Mouse (Mus musculus) forebrain, postnatal 0 days (tissue): Measurements from ENCODE around the gene Boc. TPM values are rescaled to one million over a fixed set of nuclear protein-coding genes. Genes with fewer than 3 reads are reported as not detected.

Source experiments
- ATAC-seq: fragments of 200-750 bp; cut with Nextera tagmentation; 2 replicates; pipeline ENCODE4 v1.8.0; 2017; ENCODE audit warnings: mild to moderate bottlenecking, moderate library complexity
- DNase-seq: peaks from one replicate; pipeline ENCODE4 v3.0.0-alpha.2; 2015
- H3K27ac ChIP-seq: fragments of 300-500 bp; sonication (generic); 2 replicates; pipeline ENCODE4 v1.5.1; 2014; ENCODE audit warnings: low read depth, mild to moderate bottlenecking, antibody characterized with exemption, low read length, moderate library complexity, mixed read lengths
- H3K27me3 ChIP-seq: fragments of 300-500 bp; sonication (generic); 2 replicates; pipeline ENCODE4 v1.6.1; 2014; ENCODE audit warnings: mild to moderate bottlenecking, low read length, mixed read lengths; ENCODE audit not compliant: insufficient read depth
- H3K36me3 ChIP-seq: fragments of 300-500 bp; sonication (generic); 2 replicates; pipeline ENCODE4 v1.6.1; 2014; ENCODE audit warnings: mild to moderate bottlenecking, moderate library complexity; ENCODE audit not compliant: insufficient read depth
- H3K4me1 ChIP-seq: fragments of 300-500 bp; sonication (generic); 2 replicates; pipeline ENCODE4 v1.6.1; 2014; ENCODE audit warnings: antibody characterized with exemption; ENCODE audit not compliant: insufficient read depth
- H3K4me2 ChIP-seq: fragments of 300-500 bp; sonication (generic); 2 replicates; pipeline ENCODE4 v1.6.1; 2014; ENCODE audit warnings: low read depth, mild to moderate bottlenecking, moderate library complexity
- H3K4me3 ChIP-seq: fragments of 300-500 bp; sonication (generic); 2 replicates; pipeline ENCODE4 v1.5.1; 2014; ENCODE audit warnings: low read depth, low read length, mixed read lengths
- H3K9ac ChIP-seq: fragments of 300-500 bp; sonication (generic); 2 replicates; pipeline ENCODE4 v1.6.1; 2014; ENCODE audit warnings: mild to moderate bottlenecking
- H3K9me3 ChIP-seq: fragments of 300-500 bp; sonication (generic); 2 replicates; pipeline ENCODE4 v1.6.1; 2016; ENCODE audit warnings: low read length
- CTCF ChIP-seq: sonication (generic); IDR thresholded peaks from 2 replicates; pipeline ENCODE4 v1.5.1; 2016; ENCODE audit warnings: antibody characterized with exemption, control low read depth, low read depth
- WGBS: fragments of 180-500 bp; shearing (Covaris S2); extraction: QIAGEN DNeasy Blood & Tissue Kit; methylation state at CpG from one replicate; pipeline ENCODE4 v1.1.7; 2014; 5-methylcytosine and 5-hydroxymethylcytosine counted together
- polyA plus RNA-seq: library from polyadenylated mRNA; unstranded; fragments of >200 nt; fragmentation: Nextera tagmentation; extraction: Ambion mirVana; gene quantifications from 2 replicates; pipeline ENCODE4 v1.2.1, GENCODE M21; 2015
- total RNA-seq: library from RNA; depleted of rRNA; stranded (reverse); fragments of >200 nt; gene quantifications from 2 replicates; pipeline ENCODE4 v1.2.3, GENCODE M21; 2014

Gene Boc
- total and polyA plus RNA-seq, 2 experiments from 2014 or later = 3.5 to 12.3 TPM

DNA sequence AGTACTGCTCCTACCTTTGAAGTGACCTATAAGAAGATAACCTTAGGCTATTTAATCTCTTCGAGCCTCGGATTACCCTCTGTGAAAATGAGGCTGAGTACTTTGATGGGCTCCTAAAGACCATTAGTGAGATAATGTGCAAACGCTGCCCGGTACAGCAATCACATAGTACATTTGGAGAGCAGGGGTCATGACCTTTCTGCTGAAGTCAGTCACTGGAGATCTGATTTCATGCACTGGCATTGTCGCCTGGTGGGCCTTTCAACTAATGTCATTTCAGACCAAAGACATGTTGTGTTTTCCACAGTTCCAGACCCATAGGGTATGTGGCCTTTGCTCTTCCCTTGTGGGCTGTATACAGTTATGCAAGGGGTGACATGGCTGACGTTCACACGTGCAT, 24.6 kb downstream of the Boc start:
- no peak for TF ChIP-seq CTCF
- DNase-seq (no peak), ATAC-seq (no peak)
- Histone ChIP-seq H3K4me1 (peaks cover 31% of the 10 kb centered on the region), H3K4me3 (no peak overlapping the region), H3K9me3 (no peaks in the 10 kb centered on the region), H3K4me2 (no peak overlapping the region), H3K9ac (no peak overlapping the region), H3K27me3 (no peaks in the 10 kb centered on the region), H3K27ac (no peak overlapping the region), H3K36me3 (no peaks in the 10 kb centered on the region)
- WGBS = 61% methylated on average over 7 of the region's 7 CpGs

DNA sequence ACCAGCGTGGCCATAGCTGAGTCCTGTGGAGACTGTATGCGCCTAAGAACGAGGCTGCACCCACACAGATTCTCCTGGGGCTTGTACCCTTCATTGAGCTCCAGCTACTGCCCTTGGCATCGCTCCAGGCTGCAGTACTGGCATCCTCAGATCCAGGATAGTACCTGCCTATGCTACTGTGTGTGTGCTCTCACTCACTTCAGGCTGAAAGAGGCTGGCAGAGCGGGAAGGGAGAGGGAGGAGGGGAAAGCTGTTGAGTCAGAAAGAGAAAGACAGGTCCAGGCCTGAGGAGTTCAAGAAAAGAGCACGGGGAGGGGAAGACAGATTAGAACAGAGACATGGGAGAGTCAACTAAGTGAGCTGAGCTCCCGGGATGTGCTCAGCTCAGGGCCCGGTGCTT, 25.2 kb downstream of the Boc start:
- H3K9ac ChIP-seq = no peak overlapping the region
- H3K4me2 ChIP-seq = no peak overlapping the region
- H3K36me3 ChIP-seq = no peaks in the 10 kb centered on the region
- no peaks in the 10 kb centered on the region for H3K27me3 ChIP-seq
- no peaks in the 10 kb centered on the region for H3K9me3 ChIP-seq
- H3K4me1 ChIP-seq = peaks cover 26% of the 10 kb centered on the region
- H3K4me3 ChIP-seq = no peak overlapping the region
- WGBS = 41% methylated on average over 8 of the region's 8 CpGs
- DNase-seq (no peak), ATAC-seq (peak; percentile 7; the same call in 1 of the 2 replicates)
- no peak overlapping the region for H3K27ac ChIP-seq
- no peak for TF ChIP-seq CTCF

DNA sequence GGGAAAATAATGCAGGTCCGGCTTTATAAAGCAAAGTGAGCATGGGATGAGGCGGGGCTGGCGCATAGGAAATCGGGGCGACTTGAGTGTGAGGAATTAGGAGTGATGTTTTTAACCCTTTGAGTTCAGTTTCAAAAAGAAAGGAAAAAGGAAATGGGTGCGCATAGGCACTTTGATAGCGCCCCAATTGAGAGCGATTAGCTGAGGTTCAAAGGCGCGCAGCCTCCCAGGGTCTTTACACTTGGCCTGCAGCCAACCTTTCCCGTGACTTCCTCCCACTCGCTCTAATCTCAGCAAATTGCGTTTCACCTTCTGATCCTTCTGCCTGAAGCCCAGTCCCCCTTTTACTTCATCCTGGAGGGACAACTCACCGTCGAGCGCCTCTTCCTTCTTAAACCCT, 25.8 kb downstream of the Boc start:
- H3K9me3 ChIP-seq = no peaks in the 10 kb centered on the region
- H3K36me3 ChIP-seq = no peaks in the 10 kb centered on the region
- H3K4me1 ChIP-seq = peaks cover 23% of the 10 kb centered on the region
- no peaks in the 10 kb centered on the region for H3K27me3 ChIP-seq
- ATAC-seq (no peak), DNase-seq (no peak)
- H3K27ac ChIP-seq = no peak overlapping the region
- TF ChIP-seq CTCF = no peak
- peak overlapping the region; percentile 15; the same call in 1 of the 2 replicates for H3K4me2 ChIP-seq
- H3K9ac ChIP-seq = no peak overlapping the region; the same call in 1 of the 2 replicates
- 25% methylated on average over 16 of the region's 16 CpGs for WGBS
- H3K4me3 ChIP-seq = no peak overlapping the region; the same call in 1 of the 2 replicates

DNA sequence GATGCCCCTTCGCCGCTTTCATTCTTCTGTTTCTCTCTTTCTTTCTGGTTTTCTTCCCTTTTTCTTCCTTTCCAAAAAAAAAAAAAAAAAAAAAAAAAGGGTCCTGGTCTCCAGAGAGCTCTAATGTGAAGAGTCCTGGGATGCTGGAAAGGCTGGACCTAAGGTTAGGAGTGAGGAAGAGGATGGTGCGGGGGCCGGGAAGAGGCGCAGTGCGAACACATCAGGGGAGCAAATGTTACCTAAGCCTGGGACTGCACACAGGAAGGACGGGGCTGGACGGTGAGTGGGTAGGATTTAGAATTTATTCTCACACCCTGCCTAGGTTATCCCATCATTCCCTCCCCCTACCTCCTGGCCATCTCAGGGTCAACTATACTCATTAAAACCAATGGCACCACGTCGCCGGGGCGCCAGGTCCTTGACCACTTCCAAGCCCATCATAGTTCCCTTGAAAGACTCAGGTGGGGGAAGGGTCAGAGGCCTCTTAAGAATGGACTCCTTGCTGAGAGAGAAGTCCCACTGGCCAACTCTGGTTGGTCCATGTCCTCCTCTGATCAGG, 27.4 kb downstream of the Boc start:
- WGBS = 8% methylated on average over 12 of the region's 12 CpGs

DNA sequence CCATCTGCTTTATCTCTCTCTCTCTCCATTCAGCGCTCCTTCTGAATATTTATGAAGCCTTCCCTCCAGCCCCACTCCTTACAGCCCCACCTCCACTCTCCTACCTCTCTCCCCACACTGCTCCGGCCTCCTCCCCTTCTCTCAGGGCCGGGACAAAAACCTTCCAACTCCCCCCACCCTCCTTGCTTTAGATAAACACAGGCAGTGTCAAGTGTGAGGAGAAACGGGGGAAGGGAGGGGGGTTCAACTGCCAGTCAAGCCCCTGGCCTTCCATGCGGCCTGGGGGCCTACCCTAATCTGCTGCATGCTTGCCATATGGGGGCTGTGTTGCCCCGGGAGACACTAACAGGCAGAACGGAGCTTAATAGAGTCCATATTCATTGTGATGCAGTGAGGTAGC, 27.9 kb downstream of the Boc start:
- Histone ChIP-seq H3K27me3 (no peaks in the 10 kb centered on the region), H3K4me3 (peak overlapping the region; percentile 32), H3K27ac (peak overlapping the region; percentile 78), H3K36me3 (no peaks in the 10 kb centered on the region), H3K4me1 (peaks cover 30% of the 10 kb centered on the region), H3K9me3 (no peaks in the 10 kb centered on the region), H3K9ac (peak overlapping the region; percentile 43), H3K4me2 (peak overlapping the region; percentile 57)
- TF ChIP-seq CTCF = no peak
- 1% methylated on average over 7 of the region's 7 CpGs for WGBS
- ATAC-seq (peak; percentile 81), DNase-seq (peak; percentile 79)

More for the DNA sequence above, 27.4 kb downstream of the Boc start:
- Histone ChIP-seq H3K27me3 (no peaks in the 10 kb centered on the region), H3K9me3 (no peaks in the 10 kb centered on the region), H3K4me3 (peak overlapping the region; percentile 32), H3K36me3 (no peaks in the 10 kb centered on the region), H3K4me2 (peak overlapping the region; percentile 57), H3K9ac (peak overlapping the region; percentile 43), H3K4me1 (peaks cover 33% of the 10 kb centered on the region), H3K27ac (peak overlapping the region; percentile 78)
- no peak for TF ChIP-seq CTCF
- no peak for ATAC-seq
- DNase-seq = no peak

DNA sequence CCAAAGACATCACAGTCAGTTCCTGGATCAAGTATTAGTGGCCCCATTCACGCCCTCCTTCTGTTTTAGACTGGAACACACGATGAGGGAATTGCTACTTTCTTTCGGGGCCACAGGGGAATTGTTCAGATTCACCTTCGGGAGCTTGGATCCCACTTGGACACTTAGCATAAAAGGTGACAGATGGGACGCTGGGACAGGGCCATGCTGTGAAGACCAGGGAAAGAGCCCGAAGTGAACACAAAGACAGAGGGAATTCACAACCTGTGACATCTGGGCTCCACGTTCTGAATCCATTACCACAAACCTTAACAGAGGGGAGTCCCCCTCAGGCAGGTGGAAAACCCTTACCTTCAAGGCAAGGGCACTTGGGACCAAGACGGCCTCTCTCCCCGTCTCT, 28.5 kb downstream of the Boc start:
- no peaks in the 10 kb centered on the region for H3K36me3 ChIP-seq
- 9% methylated on average over 9 of the region's 9 CpGs for WGBS
- H3K4me1 ChIP-seq = peaks cover 30% of the 10 kb centered on the region
- no peak for ATAC-seq
- no peak overlapping the region for H3K9ac ChIP-seq
- H3K9me3 ChIP-seq = no peaks in the 10 kb centered on the region
- TF ChIP-seq CTCF = no peak
- peak overlapping the region; percentile 57 for H3K4me2 ChIP-seq
- H3K4me3 ChIP-seq = no peak overlapping the region
- H3K27me3 ChIP-seq = no peaks in the 10 kb centered on the region
- DNase-seq = no peak
- H3K27ac ChIP-seq = peak overlapping the region; percentile 78

DNA sequence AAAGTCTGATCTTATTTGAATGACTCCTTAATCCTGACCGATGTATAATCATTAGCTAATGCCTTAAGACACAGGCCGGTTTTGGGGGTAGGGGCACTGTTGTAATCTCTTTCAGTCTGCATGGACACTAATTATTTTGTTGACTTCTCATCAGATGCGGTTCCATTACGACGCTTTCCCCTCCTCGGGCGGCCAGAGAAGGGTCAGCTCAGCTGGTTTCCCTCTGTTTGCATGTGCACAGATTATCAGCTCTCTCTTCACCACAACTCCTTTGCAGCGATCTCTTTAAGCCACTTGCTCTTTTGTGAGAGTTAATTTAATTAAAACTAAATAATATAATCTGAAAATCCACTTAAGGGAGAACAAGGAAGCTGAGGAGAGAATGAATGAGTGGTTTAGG, 29.0 kb downstream of the Boc start:
- Histone ChIP-seq H3K27ac (peak overlapping the region; percentile 78; the same call in 1 of the 2 replicates), H3K4me1 (peaks cover 30% of the 10 kb centered on the region), H3K27me3 (no peaks in the 10 kb centered on the region), H3K9ac (no peak overlapping the region), H3K4me2 (no peak overlapping the region), H3K4me3 (no peak overlapping the region), H3K36me3 (no peaks in the 10 kb centered on the region), H3K9me3 (no peaks in the 10 kb centered on the region)
- WGBS = 11% methylated on average over 8 of the region's 8 CpGs
- ATAC-seq (no peak), DNase-seq (no peak)
- TF ChIP-seq CTCF = no peak
